Mouse (Mus musculus): ENCODE data around the gene Spryd3. TPM values are rescaled to one million over a fixed set of nuclear protein-coding genes. Genes with fewer than 3 reads are reported as not detected.

Gene Spryd3
- polyA plus RNA-seq, 1 experiment from 2014 or later: 31.7 TPM

- H3K4me1 ChIP-seq: peaks cover 93% of the 10 kb centered on the region
- no peaks in the 10 kb centered on the region for H3K27me3 ChIP-seq
- H3K4me3 ChIP-seq (replicated peaks): peak overlapping the region; percentile 63
- peak overlapping the region; percentile 75 for H3K4me2 ChIP-seq (replicated peaks)
- H3K36me3 ChIP-seq: peaks cover 28% of the 10 kb centered on the region
- H3K9ac ChIP-seq: peak overlapping the region; percentile 47
- 0 out of 2 replicates have a peak, but pooled peaks have one; percentile 9 for ATAC-seq (ENCODE audit: insufficient number of reproducible peaks, low FRiP score, low TSS enrichment, low read depth)
- 11% methylated on average over 14 of the region's 14 CpGs for WGBS
- peak overlapping the region; percentile 99 for H3K27ac ChIP-seq (replicated peaks)
- no peaks in the 10 kb centered on the region for H3K9me3 ChIP-seq (replicated peaks)
Measured at GRCm38 (mm10) chr15:102103371-102103946, 32.6 kb downstream of the Spryd3 start.

GRCm38 (mm10) chr15:102102548-102103121 lies 33.4 kb downstream of the Spryd3 start:
- Histone ChIP-seq H3K9me3 (replicated peaks) (no peaks in the 10 kb centered on the region), H3K9ac (peak overlapping the region; percentile 47), H3K27me3 (no peaks in the 10 kb centered on the region), H3K27ac (replicated peaks) (peak overlapping the region; percentile 99), H3K4me2 (replicated peaks) (peak overlapping the region; percentile 75), H3K4me1 (peaks cover 93% of the 10 kb centered on the region), H3K36me3 (peaks cover 21% of the 10 kb centered on the region), H3K4me3 (replicated peaks) (peak overlapping the region; percentile 63)
- 0 out of 2 replicates have a peak, but pooled peaks have one; percentile 1 for ATAC-seq (ENCODE audit: insufficient number of reproducible peaks, low FRiP score, low TSS enrichment, low read depth)
- 12% methylated on average over 6 of the region's 6 CpGs for WGBS

GRCm38 (mm10) chr15:102101672-102102541 lies 34.1 kb downstream of the Spryd3 start:
- peak overlapping the region; percentile 63 for H3K4me3 ChIP-seq (replicated peaks)
- peak overlapping the region; percentile 50; the same call in 1 of the 2 replicates for H3K9ac ChIP-seq
- no peaks in the 10 kb centered on the region for H3K27me3 ChIP-seq
- peaks cover 93% of the 10 kb centered on the region for H3K4me1 ChIP-seq
- peak overlapping the region; percentile 99 for H3K27ac ChIP-seq (replicated peaks)
- no peaks in the 10 kb centered on the region for H3K9me3 ChIP-seq (replicated peaks)
- ATAC-seq (ENCODE audit: insufficient number of reproducible peaks, low FRiP score, low TSS enrichment, low read depth): no peak
- H3K36me3 ChIP-seq: peaks cover 17% of the 10 kb centered on the region
- 16% methylated on average over 11 of the region's 11 CpGs for WGBS
- peak overlapping the region; percentile 75 for H3K4me2 ChIP-seq (replicated peaks)

- Histone ChIP-seq H3K4me2 (replicated peaks) (peak overlapping the region; percentile 75), H3K9ac (peak overlapping the region; percentile 50), H3K4me3 (replicated peaks) (peak overlapping the region; percentile 63), H3K27me3 (no peaks in the 10 kb centered on the region), H3K36me3 (peaks cover 16% of the 10 kb centered on the region), H3K27ac (replicated peaks) (peak overlapping the region; percentile 99), H3K4me1 (peaks cover 85% of the 10 kb centered on the region), H3K9me3 (replicated peaks) (no peaks in the 10 kb centered on the region)
- whole genome bisulfite sequencing: 15% methylated on average over 10 of the region's 10 CpGs
- ATAC-seq (ENCODE audit: insufficient number of reproducible peaks, low FRiP score, low TSS enrichment, low read depth): peak; percentile 68
Measured at GRCm38 (mm10) chr15:102100996-102101671, 34.9 kb downstream of the Spryd3 start.

- under 1% methylated on average over 69 of the region's 82 CpGs for WGBS
- peaks cover 77% of the 10 kb centered on the region for H3K4me1 ChIP-seq
Measured at GRCm38 (mm10) chr15:102100161-102100981, 35.7 kb downstream of the Spryd3 start, which contains the start of gene Tns2. Gene Tns2, plus strand, starts transcription at chr15:102100413.

GRCm38 (mm10) chr15:102099771-102100160 lies 36.3 kb downstream of the Spryd3 start:
- Histone ChIP-seq H3K27ac (replicated peaks) (peak overlapping the region; percentile 99), H3K4me1 (peaks cover 71% of the 10 kb centered on the region), H3K9me3 (replicated peaks) (no peaks in the 10 kb centered on the region), H3K36me3 (peaks cover 23% of the 10 kb centered on the region), H3K4me2 (replicated peaks) (peak overlapping the region; percentile 75), H3K9ac (peak overlapping the region; percentile 50), H3K27me3 (no peaks in the 10 kb centered on the region), H3K4me3 (replicated peaks) (peak overlapping the region; percentile 63)
- 12% methylated on average over 8 of the region's 8 CpGs for WGBS
- no peak for ATAC-seq (ENCODE audit: insufficient number of reproducible peaks, low FRiP score, low TSS enrichment, low read depth)

More at GRCm38 (mm10) chr15:102100161-102100981, 35.7 kb downstream of the Spryd3 start, which contains the start of gene Tns2:
- H3K9ac ChIP-seq: peak within 1 kb of the TSS; percentile 50
- H3K4me3 ChIP-seq (replicated peaks): peak within 1 kb of the TSS; percentile 63
- H3K4me2 ChIP-seq (replicated peaks): peak within 1 kb of the TSS; percentile 75
- H3K9me3 ChIP-seq (replicated peaks): no peaks in the 10 kb centered on the region
- peak; percentile 74 for ATAC-seq (ENCODE audit: insufficient number of reproducible peaks, low FRiP score, low TSS enrichment, low read depth)
- H3K36me3 ChIP-seq: peaks cover 17% of the 10 kb centered on the region
- H3K27ac ChIP-seq (replicated peaks): peak within 1 kb of the TSS; percentile 99
- no peaks in the 10 kb centered on the region for H3K27me3 ChIP-seq

GRCm38 (mm10) chr15:102099260-102099659 lies 36.8 kb downstream of the Spryd3 start:
- H3K36me3 ChIP-seq: peaks cover 28% of the 10 kb centered on the region
- H3K27me3 ChIP-seq: no peaks in the 10 kb centered on the region
- H3K4me1 ChIP-seq: peaks cover 66% of the 10 kb centered on the region
- no peak for ATAC-seq (ENCODE audit: insufficient number of reproducible peaks, low FRiP score, low TSS enrichment, low read depth)
- WGBS: 21% methylated on average over 5 of the region's 5 CpGs
- peak overlapping the region; percentile 75 for H3K4me2 ChIP-seq (replicated peaks)
- peak overlapping the region; percentile 99 for H3K27ac ChIP-seq (replicated peaks)
- no peaks in the 10 kb centered on the region for H3K9me3 ChIP-seq (replicated peaks)
- H3K4me3 ChIP-seq (replicated peaks): peak overlapping the region; percentile 63
- H3K9ac ChIP-seq: 0 out of 2 replicates have a peak overlapping the region, but pooled peaks have one; percentile 21

GRCm38 (mm10) chr15:102097991-102098555 lies 38.0 kb downstream of the Spryd3 start:
- 10% methylated on average over 5 of the region's 5 CpGs for WGBS
- Histone ChIP-seq H3K9ac (0 out of 2 replicates have a peak overlapping the region, but pooled peaks have one; percentile 2), H3K4me3 (replicated peaks) (peak overlapping the region; percentile 63), H3K27me3 (no peaks in the 10 kb centered on the region), H3K4me1 (peaks cover 54% of the 10 kb centered on the region), H3K36me3 (peaks cover 40% of the 10 kb centered on the region), H3K4me2 (replicated peaks) (peak overlapping the region; percentile 75), H3K9me3 (replicated peaks) (no peaks in the 10 kb centered on the region), H3K27ac (replicated peaks) (peak overlapping the region; percentile 99)
- ATAC-seq (ENCODE audit: insufficient number of reproducible peaks, low FRiP score, low TSS enrichment, low read depth): no peak

- no peak overlapping the region for H3K4me3 ChIP-seq (replicated peaks)
- peak overlapping the region; percentile 99 for H3K27ac ChIP-seq (replicated peaks)
- no peak overlapping the region for H3K9ac ChIP-seq
- H3K9me3 ChIP-seq (replicated peaks): no peaks in the 10 kb centered on the region
- ATAC-seq (ENCODE audit: insufficient number of reproducible peaks, low FRiP score, low TSS enrichment, low read depth): no peak
- H3K27me3 ChIP-seq: no peaks in the 10 kb centered on the region
- WGBS: 69% methylated on average over 8 of the region's 8 CpGs
- peaks cover 47% of the 10 kb centered on the region for H3K4me1 ChIP-seq
- H3K36me3 ChIP-seq: peaks cover 48% of the 10 kb centered on the region
- H3K4me2 ChIP-seq (replicated peaks): no peak overlapping the region
Measured at GRCm38 (mm10) chr15:102097147-102097915, 38.7 kb downstream of the Spryd3 start.
